Mouse (Mus musculus) erythroblast, embryonic 14.5 days (primary cell): Measurements from ENCODE around the gene Rnf5.

Experiments used
- GATA1 ChIP-seq: IDR thresholded peaks from 2 replicates; pipeline ENCODE4 v1.6.1; 2012; ENCODE audit warnings: low read length, inconsistent platforms, mixed read lengths
- TAL1 ChIP-seq: IDR thresholded peaks from 3 replicates; pipeline ENCODE4 v1.6.1; 2012; ENCODE audit warnings: low read length, inconsistent platforms, mixed read lengths

- no peak for TF ChIP-seq GATA1
- TF ChIP-seq TAL1: no peak
Measured at GRCm38 (mm10) chr17:34626062-34626772, 22.7 kb upstream of the Rnf5 start.
